Mouse (Mus musculus) limb, embryonic 13.5 days (tissue): ENCODE results near the gene Scamp2. TPM values are rescaled to one million over a fixed set of nuclear protein-coding genes. Genes with fewer than 3 reads are reported as not detected.

Experiments used
- ATAC-seq: fragments of 200-750 bp; cut with Nextera tagmentation; 2 replicates; pipeline ENCODE4 v1.8.0; 2017; ENCODE audit warnings: low read depth, moderate number of reproducible peaks, moderate TSS enrichment; ENCODE audit not compliant: low FRiP score
- H3K27ac ChIP-seq: fragments of 300-500 bp; sonication (generic); 2 replicates; pipeline ENCODE4 v1.5.1; 2015; ENCODE audit warnings: inconsistent platforms, mild to moderate bottlenecking, moderate library complexity
- H3K27me3 ChIP-seq: fragments of 300-500 bp; sonication (generic); 2 replicates; pipeline ENCODE4 v1.6.1; 2015; ENCODE audit warnings: mild to moderate bottlenecking, inconsistent platforms
- H3K36me3 ChIP-seq: fragments of 300-500 bp; sonication (generic); 2 replicates; pipeline ENCODE4 v1.6.1; 2015; ENCODE audit warnings: inconsistent platforms, mild to moderate bottlenecking, moderate library complexity
- H3K4me1 ChIP-seq: fragments of 300-500 bp; sonication (generic); 2 replicates; pipeline ENCODE4 v1.6.1; 2015; ENCODE audit warnings: inconsistent platforms
- H3K4me2 ChIP-seq: fragments of 300-500 bp; sonication (generic); replicated peaks from 2 replicates; pipeline ENCODE4 v1.6.1; 2015; ENCODE audit warnings: inconsistent platforms, mild to moderate bottlenecking, moderate library complexity
- H3K4me3 ChIP-seq: fragments of 300-500 bp; sonication (generic); 2 replicates; pipeline ENCODE4 v1.5.1; 2015; ENCODE audit warnings: moderate library complexity, mild to moderate bottlenecking, inconsistent platforms
- H3K9ac ChIP-seq: fragments of 300-500 bp; sonication (generic); 2 replicates; pipeline ENCODE4 v1.6.1; 2015; ENCODE audit warnings: mild to moderate bottlenecking, inconsistent platforms
- H3K9me3 ChIP-seq: fragments of 300-500 bp; sonication (generic); 2 replicates; pipeline ENCODE4 v1.6.1; 2016; ENCODE audit warnings: inconsistent platforms
- WGBS: fragments of 180-500 bp; shearing (Covaris S2); methylation state at CpG from one replicate; pipeline ENCODE4 v1.1.7; 2015; 5-methylcytosine and 5-hydroxymethylcytosine counted together
- polyA plus RNA-seq: library from polyadenylated mRNA; unstranded; fragments of >200 nt; fragmentation: Nextera tagmentation; extraction: Ambion mirVana; gene quantifications from 2 replicates; pipeline ENCODE4 v1.2.1, GENCODE M21; 2015

Scamp2 gene
- polyA plus RNA-seq, 1 experiment from 2014 or later, result 69.1 TPM

- H3K27ac ChIP-seq, result no peak overlapping the region
- H3K4me3 ChIP-seq, result no peak overlapping the region
- H3K9ac ChIP-seq, result no peak overlapping the region
- peaks cover 2% of the 10 kb centered on the region; the same call in 1 of the 2 replicates for H3K36me3 ChIP-seq
- no peak for ATAC-seq
- no peak overlapping the region for H3K4me2 ChIP-seq
- peaks cover 12% of the 10 kb centered on the region for H3K27me3 ChIP-seq
- peaks cover 18% of the 10 kb centered on the region for H3K4me1 ChIP-seq
- 31% methylated on average over 2 of the region's 2 CpGs for WGBS
- H3K9me3 ChIP-seq, result no peaks in the 10 kb centered on the region
These were observed 40.6 kb downstream of the Scamp2 start for GRCm38 (mm10) chr9:57601353-57601706.

GRCm38 (mm10) chr9:57602098-57602497 is 41.4 kb downstream of the Scamp2 start:
- H3K36me3 ChIP-seq, result no peaks in the 10 kb centered on the region
- ATAC-seq, result no peak
- WGBS, result 53% methylated on average over 8 of the region's 8 CpGs
- H3K4me1 ChIP-seq, result peaks cover 20% of the 10 kb centered on the region
- no peak overlapping the region for H3K27ac ChIP-seq
- no peaks in the 10 kb centered on the region for H3K9me3 ChIP-seq
- H3K9ac ChIP-seq, result no peak overlapping the region
- H3K27me3 ChIP-seq, result peaks cover 20% of the 10 kb centered on the region
- no peak overlapping the region for H3K4me3 ChIP-seq
- no peak overlapping the region for H3K4me2 ChIP-seq

- ATAC-seq, result no peak
- 77% methylated on average over 4 of the region's 4 CpGs for WGBS
- H3K36me3 ChIP-seq, result no peaks in the 10 kb centered on the region
These were observed 44.1 kb downstream of the Scamp2 start for GRCm38 (mm10) chr9:57604875-57605274.

GRCm38 (mm10) chr9:57605503-57605902 is 44.8 kb downstream of the Scamp2 start:
- H3K4me3 ChIP-seq, result no peak overlapping the region
- H3K9ac ChIP-seq, result no peak overlapping the region
- no peaks in the 10 kb centered on the region for H3K36me3 ChIP-seq
- WGBS, result 20% methylated on average over 9 of the region's 9 CpGs
- H3K4me1 ChIP-seq, result peaks cover 13% of the 10 kb centered on the region
- no peaks in the 10 kb centered on the region for H3K9me3 ChIP-seq
- peaks cover 24% of the 10 kb centered on the region for H3K27me3 ChIP-seq
- no peak overlapping the region for H3K27ac ChIP-seq
- ATAC-seq, result no peak
- no peak overlapping the region for H3K4me2 ChIP-seq

More at GRCm38 (mm10) chr9:57604875-57605274, 44.1 kb downstream of the Scamp2 start:
- Histone ChIP-seq H3K4me3 (no peak overlapping the region), H3K27ac (no peak overlapping the region), H3K9ac (no peak overlapping the region), H3K9me3 (no peaks in the 10 kb centered on the region), H3K4me2 (no peak overlapping the region), H3K4me1 (peaks cover 14% of the 10 kb centered on the region), H3K27me3 (peaks cover 24% of the 10 kb centered on the region)

- peaks cover 24% of the 10 kb centered on the region for H3K27me3 ChIP-seq
These were observed 45.6 kb downstream of the Scamp2 start, which contains the start of gene Cplx3 for GRCm38 (mm10) chr9:57606139-57606851. Gene Cplx3, minus strand, starts transcription at chr9:57606281.

GRCm38 (mm10) chr9:57609803-57610202 is 49.1 kb downstream of the Scamp2 start:
- Histone ChIP-seq H3K4me2 (no peak overlapping the region), H3K4me1 (0 out of 2 replicates have a peak, but pooled peaks cover 4% of the 10 kb centered on the region), H3K27me3 (peaks cover 20% of the 10 kb centered on the region), H3K36me3 (no peaks in the 10 kb centered on the region), H3K9me3 (no peaks in the 10 kb centered on the region), H3K27ac (no peak overlapping the region), H3K4me3 (no peak overlapping the region), H3K9ac (no peak overlapping the region)
- ATAC-seq, result no peak
- 67% methylated on average over 3 of the region's 3 CpGs for WGBS

More at GRCm38 (mm10) chr9:57606139-57606851, 45.6 kb downstream of the Scamp2 start, which contains the start of gene Cplx3:
- peak within 1 kb of the TSS; percentile 37 for H3K4me2 ChIP-seq
- H3K9me3 ChIP-seq, result no peaks in the 10 kb centered on the region
- H3K36me3 ChIP-seq, result no peaks in the 10 kb centered on the region
- peaks cover 6% of the 10 kb centered on the region; the same call in 1 of the 2 replicates for H3K4me1 ChIP-seq
- WGBS, result 12% methylated on average over 24 of the region's 24 CpGs
- H3K9ac ChIP-seq, result no peak within 1 kb of the TSS
- peak; percentile 89 for ATAC-seq
- H3K27ac ChIP-seq, result no peak within 1 kb of the TSS
- no peak within 1 kb of the TSS for H3K4me3 ChIP-seq

GRCm38 (mm10) chr9:57610359-57610826 is 49.6 kb downstream of the Scamp2 start:
- Histone ChIP-seq H3K27ac (no peak overlapping the region), H3K4me3 (no peak overlapping the region), H3K9me3 (no peaks in the 10 kb centered on the region), H3K9ac (no peak overlapping the region), H3K36me3 (no peaks in the 10 kb centered on the region), H3K27me3 (peaks cover 20% of the 10 kb centered on the region), H3K4me1 (0 out of 2 replicates have a peak, but pooled peaks cover 4% of the 10 kb centered on the region), H3K4me2 (no peak overlapping the region)
- WGBS, result 50% methylated on average over 3 of the region's 3 CpGs
- ATAC-seq, result no peak

GRCm38 (mm10) chr9:57612587-57612986 is 51.8 kb downstream of the Scamp2 start:
- no peak for ATAC-seq
- no peaks in the 10 kb centered on the region for H3K9me3 ChIP-seq

GRCm38 (mm10) chr9:57613975-57614374 is 53.2 kb downstream of the Scamp2 start:
- H3K27ac ChIP-seq, result no peak overlapping the region
- ATAC-seq, result no peak
- 79% methylated on average over 7 of the region's 7 CpGs for WGBS
- H3K4me1 ChIP-seq, result no peaks in the 10 kb centered on the region
- no peaks in the 10 kb centered on the region for H3K9me3 ChIP-seq
- no peak overlapping the region for H3K9ac ChIP-seq
- no peak overlapping the region for H3K4me2 ChIP-seq
- H3K27me3 ChIP-seq, result no peaks in the 10 kb centered on the region
- H3K4me3 ChIP-seq, result no peak overlapping the region
- no peaks in the 10 kb centered on the region for H3K36me3 ChIP-seq

More at GRCm38 (mm10) chr9:57612587-57612986, 51.8 kb downstream of the Scamp2 start:
- H3K27ac ChIP-seq, result no peak overlapping the region
- no peak overlapping the region for H3K4me3 ChIP-seq
- WGBS, result 79% methylated on average over 7 of the region's 7 CpGs
- no peaks in the 10 kb centered on the region for H3K36me3 ChIP-seq
- H3K9ac ChIP-seq, result no peak overlapping the region
- H3K27me3 ChIP-seq, result 0 out of 2 replicates have a peak, but pooled peaks cover 3% of the 10 kb centered on the region
- H3K4me2 ChIP-seq, result no peak overlapping the region
- H3K4me1 ChIP-seq, result no peaks in the 10 kb centered on the region

- 74% methylated on average over 4 of the region's 4 CpGs for WGBS
- H3K4me2 ChIP-seq, result no peak overlapping the region
- H3K27ac ChIP-seq, result no peak overlapping the region
- no peak for ATAC-seq
- H3K9me3 ChIP-seq, result no peaks in the 10 kb centered on the region
- no peaks in the 10 kb centered on the region for H3K36me3 ChIP-seq
- H3K27me3 ChIP-seq, result no peaks in the 10 kb centered on the region
- H3K4me3 ChIP-seq, result no peak overlapping the region
- no peak overlapping the region for H3K9ac ChIP-seq
- H3K4me1 ChIP-seq, result no peaks in the 10 kb centered on the region
These were observed 54.0 kb downstream of the Scamp2 start for GRCm38 (mm10) chr9:57614786-57615185.

- Histone ChIP-seq H3K27ac (no peak overlapping the region), H3K4me2 (no peak overlapping the region)
These were observed 56.9 kb downstream of the Scamp2 start for GRCm38 (mm10) chr9:57617556-57618169.

GRCm38 (mm10) chr9:57618854-57619253 is 58.1 kb downstream of the Scamp2 start:
- no peak for ATAC-seq
- Histone ChIP-seq H3K4me1 (no peaks in the 10 kb centered on the region), H3K27ac (no peak overlapping the region), H3K4me3 (no peak overlapping the region), H3K4me2 (no peak overlapping the region), H3K9ac (no peak overlapping the region), H3K27me3 (no peaks in the 10 kb centered on the region), H3K9me3 (no peaks in the 10 kb centered on the region), H3K36me3 (no peaks in the 10 kb centered on the region)
- 72% methylated on average over 8 of the region's 8 CpGs for WGBS

More at GRCm38 (mm10) chr9:57617556-57618169, 56.9 kb downstream of the Scamp2 start:
- Histone ChIP-seq H3K9me3 (no peaks in the 10 kb centered on the region), H3K4me1 (no peaks in the 10 kb centered on the region), H3K4me3 (no peak overlapping the region), H3K9ac (no peak overlapping the region), H3K36me3 (no peaks in the 10 kb centered on the region), H3K27me3 (no peaks in the 10 kb centered on the region)
- no peak for ATAC-seq
- 75% methylated on average over 8 of the region's 8 CpGs for WGBS
